Mouse (Mus musculus): ENCODE data around the gene Tns3.

Tns3 gene

DNA sequence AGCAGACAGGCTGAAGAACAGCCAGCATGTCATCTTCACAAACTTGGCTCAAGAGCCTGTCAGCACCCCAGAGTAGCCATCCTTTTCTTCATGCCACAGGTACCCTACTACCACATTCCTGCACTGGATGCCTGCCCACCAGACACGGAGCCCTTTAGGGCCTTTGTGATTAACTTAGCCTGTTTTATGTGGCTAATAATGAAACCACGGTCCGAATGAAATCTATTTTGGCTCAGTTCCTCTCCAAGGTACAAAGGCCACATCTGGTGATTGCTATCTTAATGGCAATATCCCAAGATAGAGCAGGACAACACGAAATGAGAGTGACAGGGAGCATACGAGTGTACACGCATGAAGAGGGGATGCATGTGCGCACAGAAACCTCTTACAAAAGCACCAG, 53.9 kb downstream of the Tns3 start:
- no peak for DNase-seq

DNA sequence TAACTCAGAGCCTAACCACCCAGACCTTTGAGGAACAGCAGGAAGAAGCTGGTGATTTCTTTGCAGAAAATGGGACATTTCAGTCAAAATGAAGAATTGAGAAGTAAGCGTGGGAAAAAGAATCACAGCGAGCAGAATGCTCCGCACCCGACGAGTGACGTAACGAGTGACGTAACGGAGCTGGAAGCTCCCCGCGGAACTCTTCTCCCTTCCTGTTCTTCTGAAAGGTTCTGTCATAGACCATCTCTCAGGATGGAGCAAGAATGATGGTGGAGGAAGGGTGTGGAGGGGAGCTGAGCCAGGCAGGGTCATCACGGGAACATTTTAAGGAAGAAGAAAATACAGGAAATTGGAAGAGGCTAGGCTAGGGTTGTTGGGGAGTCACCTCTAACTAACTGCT, 54.5 kb downstream of the Tns3 start:
- no peak for DNase-seq

DNA sequence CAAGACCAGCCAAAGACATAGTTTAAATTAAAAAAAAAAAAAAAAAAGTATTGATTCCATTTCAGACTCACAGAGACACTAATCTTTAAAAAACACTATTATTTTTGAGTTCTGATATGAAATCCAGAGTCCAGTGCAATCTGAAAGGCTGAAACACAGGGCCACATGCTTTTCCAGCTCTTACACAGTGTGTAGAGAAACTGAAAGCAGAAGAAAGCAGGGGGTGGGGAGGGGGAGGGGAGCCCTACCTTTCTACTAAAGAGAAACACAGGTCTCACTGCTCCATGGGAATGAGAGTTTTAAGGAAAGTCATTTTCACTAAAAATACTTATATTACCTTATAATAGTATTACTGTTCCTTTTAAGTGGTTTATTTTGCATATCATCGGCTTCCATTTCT, 57.2 kb downstream of the Tns3 start:
- DNase-seq = no peak

- DNase-seq = no peak
Observed at GRCm38 (mm10) chr11:8604789-8605569, 59.4 kb downstream of the Tns3 start.

- no peak for DNase-seq
Observed at GRCm38 (mm10) chr11:8602606-8603005, 61.7 kb downstream of the Tns3 start.

DNA sequence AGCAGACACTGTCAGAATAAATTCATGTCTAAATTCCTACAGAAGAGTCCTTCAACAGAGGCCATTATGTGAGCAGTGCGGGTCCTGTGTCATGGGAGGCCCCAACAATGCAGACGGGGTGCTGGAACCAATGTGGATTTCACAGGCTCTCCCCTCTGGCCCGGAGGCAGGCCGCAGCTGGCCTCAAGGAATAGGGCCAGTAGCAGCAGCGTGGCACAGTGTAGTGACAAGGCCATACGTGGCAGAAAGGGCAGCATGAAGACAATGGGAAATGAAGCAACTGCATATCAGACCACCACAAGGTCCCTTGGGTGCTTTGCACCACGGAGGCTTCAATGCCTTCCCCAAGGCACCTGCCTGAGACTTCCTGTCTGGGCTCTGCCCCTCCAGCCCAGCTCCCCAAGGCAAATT, 62.9 kb downstream of the Tns3 start:
- DNase-seq = peak; percentile 45

GRCm38 (mm10) chr11:8595642-8596041, 68.7 kb downstream of the Tns3 start:
- DNase-seq = no peak

GRCm38 (mm10) chr11:8593172-8593571, 71.2 kb downstream of the Tns3 start:
- DNase-seq = no peak

DNA sequence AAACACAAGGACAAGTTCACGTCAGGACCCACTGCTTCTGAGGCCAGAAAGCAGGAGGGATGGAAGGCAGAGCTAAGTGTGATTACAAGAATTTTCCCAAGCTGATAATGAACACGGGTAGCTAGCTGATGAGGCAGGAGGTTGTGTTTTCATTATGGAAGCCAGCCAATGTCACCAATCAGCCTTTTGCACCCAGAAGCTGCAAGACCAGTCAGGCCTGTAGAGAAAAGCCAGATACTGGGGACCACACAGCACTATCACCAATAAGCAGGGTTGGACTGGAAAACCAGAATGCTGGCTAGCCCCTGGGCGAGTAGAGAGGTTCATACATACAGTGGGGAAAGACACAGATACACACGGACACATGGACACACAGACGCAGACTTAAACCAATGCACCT, 73.1 kb downstream of the Tns3 start:
- DNase-seq = no peak

GRCm38 (mm10) chr11:8589226-8589905, 75.0 kb downstream of the Tns3 start:
- no peak for DNase-seq

DNA sequence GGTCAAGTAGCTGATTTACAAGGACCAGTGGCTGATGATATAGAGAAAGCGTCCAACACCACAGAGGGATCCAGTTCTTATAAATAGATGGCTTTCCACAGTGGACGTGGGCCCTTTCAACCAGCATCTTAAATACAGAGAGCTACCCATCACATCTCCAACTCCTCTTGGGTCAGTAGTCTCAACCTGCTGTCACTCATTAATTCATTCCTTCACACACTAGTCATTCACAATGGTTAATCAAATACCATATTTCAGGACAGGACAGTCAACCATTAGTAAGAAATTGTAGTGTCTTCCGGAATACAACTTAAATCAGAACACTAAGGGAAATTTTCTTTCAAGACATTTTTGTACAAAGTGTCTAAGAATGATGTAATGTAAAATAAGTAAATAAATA, 76.4 kb downstream of the Tns3 start:
- no peak for DNase-seq

- DNase-seq = no peak
Observed at GRCm38 (mm10) chr11:8586996-8587644, 77.2 kb downstream of the Tns3 start.

- DNase-seq = no peak
Observed at GRCm38 (mm10) chr11:8586374-8586773, 78.0 kb downstream of the Tns3 start.

DNA sequence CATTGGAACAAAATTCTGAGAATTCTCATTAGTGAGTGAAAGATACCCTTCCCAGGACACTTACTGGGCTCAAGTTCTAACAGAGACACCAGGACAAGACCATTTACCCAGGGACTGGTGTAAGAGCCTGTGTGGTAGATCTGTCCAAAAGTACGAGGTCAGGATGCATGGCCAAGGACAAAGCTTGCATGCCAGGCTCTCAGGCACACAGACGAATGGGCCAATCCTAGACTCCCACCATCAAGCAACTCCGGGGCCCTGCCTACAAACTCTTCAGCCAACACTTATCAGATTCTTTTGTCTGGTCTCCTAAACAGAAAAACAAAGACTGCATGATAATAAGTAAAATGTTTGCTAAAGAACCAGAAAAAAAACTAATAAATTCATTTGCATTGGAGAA, 78.6 kb downstream of the Tns3 start:
- no peak for DNase-seq

- DNase-seq = no peak
Observed at GRCm38 (mm10) chr11:8584925-8585324, 79.4 kb downstream of the Tns3 start.

- no peak for DNase-seq
Observed at GRCm38 (mm10) chr11:8584307-8584706, 80.0 kb downstream of the Tns3 start.

DNA sequence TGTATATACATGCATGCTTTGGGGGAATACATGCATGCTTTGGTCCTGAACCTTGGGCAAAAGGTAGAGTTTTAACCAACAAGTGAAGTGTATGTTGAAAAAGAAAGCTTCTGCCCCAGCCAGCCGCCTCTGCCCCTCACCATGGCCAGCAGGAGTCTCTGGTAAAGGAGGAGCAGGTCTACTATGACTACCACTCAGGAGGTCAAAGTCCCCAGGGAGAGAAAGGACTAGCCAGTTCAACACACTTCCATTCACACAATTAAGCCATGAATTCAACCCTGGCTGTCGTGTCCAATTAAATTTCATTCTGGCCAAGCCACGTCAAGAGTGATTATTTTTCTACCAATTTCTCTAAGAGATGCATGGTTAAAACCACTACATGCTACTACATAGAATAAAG, 81.2 kb downstream of the Tns3 start:
- no peak for DNase-seq

- no peak for DNase-seq
Observed at GRCm38 (mm10) chr11:8582101-8582920, 82.0 kb downstream of the Tns3 start.

- no peak for DNase-seq
Observed at GRCm38 (mm10) chr11:8579789-8580188, 84.5 kb downstream of the Tns3 start.

DNA sequence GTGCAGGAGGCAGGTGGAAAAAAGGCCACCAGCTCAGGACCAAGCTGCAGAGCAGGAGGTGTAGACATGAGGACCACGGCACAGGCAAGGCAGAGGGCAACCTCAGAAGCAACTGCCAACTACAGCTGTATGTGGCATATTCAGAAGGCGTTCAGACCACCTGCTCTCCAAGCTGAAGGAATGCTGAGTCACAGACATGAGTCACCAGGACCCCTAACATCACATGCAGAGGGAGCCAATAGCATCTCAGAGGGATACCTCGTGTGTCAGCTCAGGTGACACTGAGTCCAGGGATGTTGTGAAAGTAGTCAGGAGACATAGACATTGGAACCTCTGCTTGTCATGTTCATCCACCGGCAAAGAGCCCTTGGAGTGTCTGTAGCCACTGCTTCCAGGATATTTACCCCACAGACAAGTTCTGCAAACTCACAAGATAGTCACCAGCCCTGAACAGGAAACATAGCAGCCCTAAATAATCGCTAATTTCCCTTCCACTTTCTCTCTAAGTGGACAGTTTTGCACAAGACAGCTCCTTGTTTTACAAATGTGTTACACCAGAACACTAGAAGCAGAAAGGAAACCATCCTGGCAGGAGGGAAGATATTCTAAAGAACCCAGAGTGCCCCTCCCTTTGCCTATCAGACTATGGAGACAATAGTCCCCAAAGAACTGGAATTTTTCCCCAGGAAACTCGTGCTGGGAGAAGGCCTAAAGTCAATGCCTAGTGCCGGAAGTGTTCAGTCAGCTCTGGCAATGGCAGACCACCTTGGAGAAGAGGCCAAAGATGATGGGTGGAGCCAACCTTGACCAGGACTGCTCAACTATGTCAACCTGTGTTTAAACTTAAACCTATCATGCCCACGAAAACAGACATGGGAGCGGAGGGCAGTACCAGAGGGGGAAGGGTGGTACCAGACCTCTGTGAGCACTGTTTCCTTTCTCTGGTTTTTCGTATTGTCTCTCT, 88.8 kb downstream of the Tns3 start:
- peak; percentile 39 for DNase-seq

- no peak for DNase-seq
Observed at GRCm38 (mm10) chr11:8574562-8574961, 89.8 kb downstream of the Tns3 start.

GRCm38 (mm10) chr11:8572762-8573161, 91.6 kb downstream of the Tns3 start:
- DNase-seq = peak; percentile 34

All from thymus, postnatal 4 days (tissue).